Mouse (Mus musculus): Measurements from ENCODE around the gene Cldnd1. TPM values are rescaled to one million over a fixed set of nuclear protein-coding genes. Genes with fewer than 3 reads are reported as not detected.

Gene Cldnd1
- polyA plus RNA-seq, 1 experiment from 2014 or later = 96.1 TPM

DNA sequence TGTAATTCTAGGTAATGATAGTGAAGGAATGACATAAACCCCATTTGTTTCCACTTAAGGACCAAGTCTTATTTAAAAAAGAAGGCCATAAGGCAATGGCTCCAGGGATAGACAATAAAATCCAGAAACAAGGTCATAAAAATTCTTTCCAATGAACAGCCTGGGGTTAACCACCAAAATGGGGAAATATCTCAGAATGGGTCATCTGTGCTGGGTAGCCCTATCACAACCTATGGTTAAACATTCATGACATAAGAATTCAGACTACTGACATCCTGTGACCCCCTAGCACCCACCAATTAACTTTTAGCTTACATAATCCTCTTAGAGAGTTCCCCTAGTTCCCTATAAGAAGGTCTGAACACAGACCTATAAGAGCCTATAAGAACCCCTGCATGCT, 28.5 kb downstream of the Cldnd1 start:
- Histone ChIP-seq H3K4me2 (no peak overlapping the region), H3K9me3 (no peaks in the 10 kb centered on the region), H3K9ac (no peak overlapping the region), H3K4me1 (no peaks in the 10 kb centered on the region), H3K27ac (replicated peaks) (no peak overlapping the region), H3K27me3 (replicated peaks) (no peaks in the 10 kb centered on the region), H3K4me3 (no peak overlapping the region), H3K36me3 (no peaks in the 10 kb centered on the region)
- no peak for ATAC-seq (ENCODE audit: extremely low read depth, insufficient number of reproducible peaks, low FRiP score, low TSS enrichment)

DNA sequence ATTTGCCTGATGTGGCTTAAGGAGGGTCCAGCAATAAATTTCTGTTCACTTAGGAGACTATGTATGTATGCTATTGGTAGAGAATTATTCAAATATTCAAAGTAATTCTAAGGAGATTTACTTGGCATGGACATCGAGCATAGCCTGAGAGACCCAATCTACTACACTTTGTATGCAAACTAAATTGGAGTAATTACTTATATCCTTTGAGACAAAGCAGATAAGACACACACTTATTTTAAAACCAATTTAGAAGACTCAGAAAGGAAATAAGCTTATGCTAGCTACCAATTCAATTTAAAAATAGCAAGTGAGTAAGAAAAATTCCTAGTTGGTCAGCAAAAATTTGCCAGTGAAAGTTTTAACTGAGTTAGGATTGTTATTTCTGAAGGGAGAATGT, 35.4 kb downstream of the Cldnd1 start, which contains the start of gene Olfr172:
Olfr172 (minus strand) TSS at position 101 of the 400 bp plus-strand sequence.
- no peak within 1 kb of the TSS for H3K9ac ChIP-seq
- 63% methylated on average over 1 of the region's 1 CpGs for WGBS
- ATAC-seq (ENCODE audit: extremely low read depth, insufficient number of reproducible peaks, low FRiP score, low TSS enrichment) = no peak

More for the DNA sequence above, 35.4 kb downstream of the Cldnd1 start, which contains the start of gene Olfr172:
- no peak within 1 kb of the TSS for H3K4me3 ChIP-seq
- H3K9me3 ChIP-seq = 0 out of 2 replicates have a peak, but pooled peaks cover 4% of the 10 kb centered on the region
- no peak within 1 kb of the TSS for H3K27ac ChIP-seq (replicated peaks)
- no peaks in the 10 kb centered on the region for H3K36me3 ChIP-seq
- H3K4me2 ChIP-seq = no peak within 1 kb of the TSS
- H3K27me3 ChIP-seq (replicated peaks) = no peaks in the 10 kb centered on the region
- no peaks in the 10 kb centered on the region for H3K4me1 ChIP-seq

Small RNAs within 50 kb of the gene (microRNA-seq; reads per million reads assigned to microRNA genes)
- gene Gm27564 = not detected

Other genes with a start within 250 kb of the Cldnd1 start
- gene St3gal6, start 203.7 kb upstream of the Cldnd1 start, polyA plus RNA-seq (2015; fragmentation: Nextera tagmentation; extraction: Ambion mirVana) = 13.8 and 16.0 TPM in 2 replicates
- gene Gm813, start 110.9 kb upstream of the Cldnd1 start, polyA plus RNA-seq (2015; fragmentation: Nextera tagmentation; extraction: Ambion mirVana) = not detected in 2 replicates
- not detected in 2 replicates for gene E330017A01Rik, start 89.2 kb upstream of the Cldnd1 start, polyA plus RNA-seq (2015; fragmentation: Nextera tagmentation; extraction: Ambion mirVana)
- 26.9 and 37.8 TPM in 2 replicates for gene Cpox, start 57.6 kb upstream of the Cldnd1 start, polyA plus RNA-seq (2015; fragmentation: Nextera tagmentation; extraction: Ambion mirVana)
- gene Gpr15, start 8.8 kb upstream of the Cldnd1 start, polyA plus RNA-seq (2015; fragmentation: Nextera tagmentation; extraction: Ambion mirVana) = not detected in 2 replicates
- not detected in 2 replicates for gene Olfr172, start 35.3 kb downstream of the Cldnd1 start, polyA plus RNA-seq (2015; fragmentation: Nextera tagmentation; extraction: Ambion mirVana)
- not detected in 2 replicates for gene Olfr173, start 72.4 kb downstream of the Cldnd1 start, polyA plus RNA-seq (2015; fragmentation: Nextera tagmentation; extraction: Ambion mirVana)
- not detected in 2 replicates for gene Olfr175-ps1, start 98.9 kb downstream of the Cldnd1 start, polyA plus RNA-seq (2015; fragmentation: Nextera tagmentation; extraction: Ambion mirVana)
- gene Olfr177, start 146.9 kb downstream of the Cldnd1 start, polyA plus RNA-seq (2015; fragmentation: Nextera tagmentation; extraction: Ambion mirVana) = not detected in 2 replicates
- not detected in 2 replicates for gene Olfr178, start 164.2 kb downstream of the Cldnd1 start, polyA plus RNA-seq (2015; fragmentation: Nextera tagmentation; extraction: Ambion mirVana)
- not detected in 2 replicates for gene Olfr181, start 200.8 kb downstream of the Cldnd1 start, polyA plus RNA-seq (2015; fragmentation: Nextera tagmentation; extraction: Ambion mirVana)
- gene Olfr180, start 201.5 kb downstream of the Cldnd1 start, polyA plus RNA-seq (2015; fragmentation: Nextera tagmentation; extraction: Ambion mirVana) = not detected in 2 replicates